Mouse (Mus musculus) adrenal gland, adult 8-10 months (tissue): ENCODE results near the gene Vmn1r3. TPM values are rescaled to one million over a fixed set of nuclear protein-coding genes. Genes with fewer than 3 reads are reported as not detected.

Source experiments
- total RNA-seq, 4 experiments: library from RNA; stranded (reverse); gene quantifications; 2 replicates each; pipeline ENCODE4 v1.2.4; 2022

Vmn1r3 gene
- total RNA-seq, 4 experiments from 2014 or later = 1.6 TPM; not detected in 3

Other genes starting within 250 kb of the Vmn1r3 start
- gene Vmn1r2, start 18.0 kb downstream of the Vmn1r3 start, total RNA-seq = not detected